ENCODE assay signal across 19 mouse cellular contexts in the genomic region with DNA sequence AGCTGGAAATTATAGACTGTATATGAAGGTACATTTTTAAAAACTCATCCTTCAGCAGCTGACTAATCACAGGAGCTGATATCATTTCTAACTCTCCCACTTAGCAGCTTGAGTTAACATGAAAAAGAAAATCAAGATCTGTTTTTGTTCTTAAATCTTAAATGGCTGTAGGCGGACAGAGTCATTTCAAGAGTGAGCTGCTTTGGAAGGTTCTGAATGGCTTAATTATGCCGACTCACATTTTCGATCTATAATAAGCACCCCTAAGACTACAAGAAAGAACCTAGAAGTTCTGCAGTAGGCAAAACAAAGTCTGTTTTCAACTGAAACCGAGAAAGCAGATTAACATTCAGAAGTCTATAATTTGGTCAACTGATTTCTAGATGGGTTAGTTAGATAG.
DNase-seq lines count a peak whose midpoint lies in the region; TF ChIP-seq lines count a peak whose summit lies in the region.
"Had no signal": no experiment of that assay in that cellular context is flagged by ENCODE, and none has a peak within 500 bp of the region (broad histone marks: within the 10 kb centered on the region; RNA-seq: fewer than 3 reads in every experiment).

No protein-coding gene starts in this region.

- in situ Hi-C loops in CH12.LX (cut with MboI; ENCODE audit: low pct_ligation_motif_present, low pct_unique_long_range_greater_than_20kb, low sequenced_read_pairs), result no loop called here

- H3K4me3 ChIP-seq in CH12.LX (replicated peaks in 1 of 3; ENCODE audit: low read depth in 2 of 3, low read length in 2 of 3, poor library complexity in 1 of 3), result no peak overlapping the region
- H3K4me3 ChIP-seq in hindbrain, embryonic 10.5 days, result no peak overlapping the region
- H3K4me3 ChIP-seq: embryonic facial prominence, embryonic 13.5 days; forebrain, embryonic 12.5 days; gastrocnemius, adult 2 months; hindbrain, embryonic 13.5 days had no signal

- TF ChIP-seq EP300 in CH12.LX (IDR thresholded peaks at IDR 0.05; ENCODE audit: low read length), result peak; percentile 90

- H3K36me3 ChIP-seq in CH12.LX (replicated peaks in 1 of 2; ENCODE audit: control insufficient read depth in 1 of 2, insufficient read depth in 1 of 2, low read length in 1 of 2), result peaks cover 29 to 58% of the 10 kb centered on the region in 2 experiments
- no peaks in the 10 kb centered on the region for H3K36me3 ChIP-seq in hindbrain, embryonic 10.5 days
- H3K36me3 ChIP-seq: forebrain, embryonic 12.5 days; heart, embryonic 13.5 days; hindbrain, embryonic 13.5 days had no signal

- TF ChIP-seq POLR2A in CH12.LX (IDR thresholded peaks at IDR 0.05; ENCODE audit: low read depth, low read length), result peak; percentile 20; the same call in 1 of the 2 replicates
- no peak for TF ChIP-seq POLR2A in brain, embryonic 14.5 days (IDR thresholded peaks at IDR 0.05; ENCODE audit: borderline replicate concordance, extremely low read depth, insufficient read depth, insufficient read length, poor library complexity, severe bottlenecking)

- no peak for TF ChIP-seq CTCF in CH12.LX (conservative IDR thresholded peaks at IDR 0.05 in 1 of 2, IDR thresholded peaks at IDR 0.05 in 1 of 2; ENCODE audit: low read depth in 2 of 2, low read length in 2 of 2)
- TF ChIP-seq CTCF in brain, embryonic 14.5 days (IDR thresholded peaks at IDR 0.05; ENCODE audit: borderline replicate concordance, extremely low read depth, insufficient read depth, insufficient read length), result no peak

- DNase-seq in frontal cortex, adult 2 months (ENCODE audit: extremely low spot score in 1 of 2, low spot score in 1 of 2), result peak; percentile 28 to 56
- DNase-seq in frontal cortex, postnatal 14 days (ENCODE audit: low spot score in 2 of 2), result no peak
- peak; percentile 52 for DNase-seq in CH12.LX (ENCODE audit: extremely low read depth)
- peak; percentile 47 for DNase-seq in brain, embryonic 14.5 days (ENCODE audit: low read depth)
- no peak for DNase-seq in hindbrain, embryonic 10.5 days (ENCODE audit: low spot score)
- no peak for DNase-seq in cerebellum, adult 9-10 months
- DNase-seq: adrenal gland, adult 2 months; adrenal gland, postnatal 25 days; cerebellum, adult 11 months; cerebellum, adult 9-11 months; cerebellum, postnatal 36 days; gastrocnemius, adult 2 months; gastrocnemius, postnatal 25 days; heart, postnatal 4 days; kidney, adult 8-10 months had no signal

- H3K9ac ChIP-seq in CH12.LX (ENCODE audit: insufficient read depth, low read depth), result peak overlapping the region; percentile 92; the same call in 1 of the 2 replicates
- H3K9ac ChIP-seq: embryonic facial prominence, embryonic 13.5 days; forebrain, embryonic 12.5 days; heart, embryonic 13.5 days; hindbrain, embryonic 13.5 days had no signal

- peak overlapping the region; percentile 74; the same call in 1 of the 2 replicates for H3K4me2 ChIP-seq in CH12.LX (ENCODE audit: insufficient read depth, low read depth, poor library complexity, severe bottlenecking)
- H3K4me2 ChIP-seq: embryonic facial prominence, embryonic 13.5 days; forebrain, embryonic 12.5 days; hindbrain, embryonic 13.5 days had no signal

- 72% methylated on average over 4 of the region's 4 CpGs for WGBS in hindbrain, embryonic 10.5 days

- peaks cover 51% of the 10 kb centered on the region for H3K79me2 ChIP-seq in CH12.LX (replicated peaks; ENCODE audit: control insufficient read depth, extremely low read depth, insufficient read depth, poor library complexity, severe bottlenecking)

- dilution Hi-C loops in CH12.LX (cut with MboI; ENCODE audit: extremely low pct_ligation_motif_present, extremely low pct_unique_long_range_greater_than_20kb, low sequenced_read_pairs), result no loop called here

- H3K27ac ChIP-seq in CH12.LX (ENCODE audit: insufficient read depth, low read depth), result peak overlapping the region; percentile 90; the same call in 1 of the 2 replicates
- no peak overlapping the region for H3K27ac ChIP-seq in hindbrain, embryonic 10.5 days
- H3K27ac ChIP-seq: embryonic facial prominence, embryonic 13.5 days; forebrain, embryonic 12.5 days; gastrocnemius, adult 2 months; heart, embryonic 13.5 days; hindbrain, embryonic 13.5 days had no signal

- no peaks in the 10 kb centered on the region for H3K9me3 ChIP-seq in CH12.LX (replicated peaks; ENCODE audit: low read length)
- H3K9me3 ChIP-seq in hindbrain, embryonic 10.5 days, result no peaks in the 10 kb centered on the region
- H3K9me3 ChIP-seq: embryonic facial prominence, embryonic 13.5 days; forebrain, embryonic 12.5 days; heart, embryonic 13.5 days; hindbrain, embryonic 13.5 days had no signal

- H3K27me3 ChIP-seq in CH12.LX (replicated peaks), result no peaks in the 10 kb centered on the region
- no peaks in the 10 kb centered on the region for H3K27me3 ChIP-seq in hindbrain, embryonic 10.5 days (ENCODE audit: insufficient read depth, poor library complexity, severe bottlenecking)
- H3K27me3 ChIP-seq: embryonic facial prominence, embryonic 13.5 days; hindbrain, embryonic 13.5 days had no signal

- TF ChIP-seq RAD21 in CH12.LX (IDR thresholded peaks at IDR 0.05; ENCODE audit: low read depth, low read length), result no peak; the same call in 1 of the 2 replicates

- H3K4me1 ChIP-seq in CH12.LX (ENCODE audit: control insufficient read depth in 1 of 2, insufficient read depth in 2 of 2), result peaks cover 34 to 94% of the 10 kb centered on the region in 2 experiments
- peaks cover 24% of the 10 kb centered on the region for H3K4me1 ChIP-seq in hindbrain, embryonic 10.5 days (replicated peaks)
- H3K4me1 ChIP-seq: hindbrain, embryonic 13.5 days had no signal

TF ChIP-seq in CH12.LX, 34 proteins besides CTCF, POLR2A, EP300 and RAD21:
- peak; percentile 41; the same call in 1 of the 2 replicates for TF ChIP-seq MXI1 (IDR thresholded peaks at IDR 0.05; ENCODE audit: low read depth, low read length)
- peak; percentile 79 for TF ChIP-seq ZNF384 (IDR thresholded peaks at IDR 0.05; ENCODE audit: low read depth, low read length)
- peak; percentile 87 for TF ChIP-seq MEF2A (IDR thresholded peaks at IDR 0.05; ENCODE audit: borderline replicate concordance, low read depth, low read length)
- TF ChIP-seq NRF1 (IDR thresholded peaks at IDR 0.05; ENCODE audit: low read depth, low read length), result no peak
- TF ChIP-seq MYC (IDR thresholded peaks at IDR 0.05; ENCODE audit: low read depth, low read length), result 0 out of 2 replicates have a peak, but pooled peaks have one; percentile 42
- no peak for TF ChIP-seq GABPA (IDR thresholded peaks at IDR 0.05; ENCODE audit: insufficient replicate concordance, low read depth, low read length)
- peak; percentile 69; the same call in 1 of the 2 replicates for TF ChIP-seq ETS1 (conservative IDR thresholded peaks at IDR 0.05; ENCODE audit: low read depth, low read length)
- peak; percentile 80; the same call in 1 of the 2 replicates for TF ChIP-seq RCOR1 (conservative IDR thresholded peaks at IDR 0.05; ENCODE audit: low read depth, low read length)
- no peak for TF ChIP-seq MAX (IDR thresholded peaks at IDR 0.05; ENCODE audit: low read length)
- peak; percentile 97 for TF ChIP-seq JUND (conservative IDR thresholded peaks at IDR 0.05; ENCODE audit: low read depth, low read length)
- TF ChIP-seq PAX5 (IDR thresholded peaks at IDR 0.05; ENCODE audit: low read length), result no peak
- peak; percentile 86 for TF ChIP-seq JUN (IDR thresholded peaks at IDR 0.05; ENCODE audit: insufficient read depth, low read depth, low read length)
- TF ChIP-seq MAFK (IDR thresholded peaks at IDR 0.05; ENCODE audit: insufficient replicate concordance, low read length), result peak; percentile 87
- 0 out of 2 replicates have a peak, but pooled peaks have one; percentile 58 for TF ChIP-seq TBP (conservative IDR thresholded peaks at IDR 0.05; ENCODE audit: low read depth, low read length)
- TF ChIP-seq NELFE (IDR thresholded peaks at IDR 0.05; ENCODE audit: low read depth, low read length), result no peak
- TF ChIP-seq IRF4 (IDR thresholded peaks at IDR 0.05; ENCODE audit: low read depth, low read length), result peak; percentile 98
- no peak; the same call in 1 of the 2 replicates for TF ChIP-seq CHD1 (IDR thresholded peaks at IDR 0.05; ENCODE audit: low read depth, low read length)
- no peak for TF ChIP-seq HCFC1 (IDR thresholded peaks at IDR 0.05; ENCODE audit: low read depth, low read length)
- peak; percentile 47; the same call in 1 of the 2 replicates for TF ChIP-seq E2F4 (IDR thresholded peaks at IDR 0.05; ENCODE audit: insufficient replicate concordance, low read depth, low read length)
- no peak for TF ChIP-seq ZKSCAN1 (IDR thresholded peaks at IDR 0.05; ENCODE audit: borderline replicate concordance, low read depth, low read length)
- TF ChIP-seq CHD2 (IDR thresholded peaks at IDR 0.05; ENCODE audit: low read length), result peak; percentile 60; the same call in 1 of the 2 replicates
- TF ChIP-seq ZC3H11A (IDR thresholded peaks at IDR 0.05; ENCODE audit: low read depth, low read length), result no peak
- peak; percentile 67; the same call in 1 of the 2 replicates for TF ChIP-seq MAZ (IDR thresholded peaks at IDR 0.05; ENCODE audit: low read depth, low read length)
- no peak for TF ChIP-seq ELF1 (IDR thresholded peaks at IDR 0.05; ENCODE audit: low read depth, low read length)
- peak; percentile 80 for TF ChIP-seq TCF12 (IDR thresholded peaks at IDR 0.05; ENCODE audit: low read depth, low read length)
- no peak for TF ChIP-seq USF2 (conservative IDR thresholded peaks at IDR 0.05; ENCODE audit: low read depth, low read length)
- no peak for TF ChIP-seq KAT2A (IDR thresholded peaks at IDR 0.05; ENCODE audit: insufficient replicate concordance, low read length)
- no peak for TF ChIP-seq USF1 (IDR thresholded peaks at IDR 0.05; ENCODE audit: low read depth, low read length)
- TF ChIP-seq ZMIZ1 (IDR thresholded peaks at IDR 0.05; ENCODE audit: low read depth, low read length), result no peak
- TF ChIP-seq BHLHE40 (IDR thresholded peaks at IDR 0.05; ENCODE audit: low read depth, low read length), result peak; percentile 84
- no peak for TF ChIP-seq POLR2AphosphoS2 (IDR thresholded peaks at IDR 0.05; ENCODE audit: low read depth, low read length)
- TF ChIP-seq SIN3A (IDR thresholded peaks at IDR 0.05; ENCODE audit: low read length), result peak; percentile 86
- TF ChIP-seq SMC3 (IDR thresholded peaks at IDR 0.05; ENCODE audit: low read depth, low read length), result 0 out of 2 replicates have a peak, but pooled peaks have one; percentile 4
- TF ChIP-seq UBTF (IDR thresholded peaks at IDR 0.05; ENCODE audit: low read depth, low read length), result no peak

Comparison
In these comparisons a context has a peak if more than half of its experiments do, and no peak if none do; other contexts are left out.
1. DNase-seq: peak in frontal cortex, adult 2 months (2 of 2), CH12.LX (single experiment) and brain, embryonic 14.5 days (single experiment); none in frontal cortex, postnatal 14 days (0 of 2), hindbrain, embryonic 10.5 days (single experiment) and cerebellum, adult 9-10 months (single experiment).